Mouse (Mus musculus) kidney, adult 9 months (tissue): ENCODE measurements around the gene Lct.
"Not testable (repeated sequence)": the region's sequence is repeated elsewhere in the genome, so short reads cannot be mapped to it uniquely, and the experiment has no call there.

Source experiments
- DNase-seq: peaks from one replicate; pipeline ENCODE4 v3.0.0; 2022

The Lct gene

DNA sequence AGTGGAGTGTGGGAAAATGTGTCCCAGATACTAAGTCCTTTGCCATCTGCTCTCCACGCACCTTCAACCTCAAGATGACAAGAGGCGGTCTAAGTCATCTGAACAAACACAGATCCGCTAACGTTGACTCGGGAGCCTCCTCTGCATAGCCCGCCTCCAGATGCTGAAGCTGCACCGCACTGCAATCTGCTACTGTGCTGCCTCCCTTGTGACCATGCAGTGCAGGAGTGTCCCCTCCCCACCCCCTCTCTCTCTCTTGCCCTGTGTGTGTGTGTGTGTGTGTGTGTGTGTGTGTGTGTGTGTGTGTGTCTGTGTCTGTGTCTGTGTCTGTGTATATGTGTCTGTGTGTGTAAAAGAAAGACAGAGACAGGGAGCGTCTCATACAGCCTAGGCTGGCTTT is 32.8 kb downstream of the Lct start:
- DNase-seq = no peak

DNA sequence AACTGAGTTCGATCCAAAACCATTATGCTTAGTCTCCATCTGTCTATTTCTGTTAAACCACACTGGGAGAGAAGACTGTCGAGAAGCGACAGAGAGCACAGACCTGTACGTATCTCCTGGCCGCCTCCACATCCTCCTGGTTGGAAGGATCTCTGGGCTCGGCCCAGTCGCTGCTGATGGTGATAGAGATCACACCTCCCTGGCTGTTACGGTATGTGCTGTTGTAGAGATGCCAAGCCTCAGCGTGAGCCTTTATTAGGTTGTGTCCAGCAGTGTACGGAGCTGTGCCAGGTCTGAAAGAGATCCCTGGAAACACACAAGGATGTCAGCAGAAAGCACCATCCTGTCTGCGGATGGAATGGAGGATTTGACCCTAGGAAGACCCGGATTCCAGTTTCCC is 34.6 kb downstream of the Lct start:
- DNase-seq = no peak

DNA sequence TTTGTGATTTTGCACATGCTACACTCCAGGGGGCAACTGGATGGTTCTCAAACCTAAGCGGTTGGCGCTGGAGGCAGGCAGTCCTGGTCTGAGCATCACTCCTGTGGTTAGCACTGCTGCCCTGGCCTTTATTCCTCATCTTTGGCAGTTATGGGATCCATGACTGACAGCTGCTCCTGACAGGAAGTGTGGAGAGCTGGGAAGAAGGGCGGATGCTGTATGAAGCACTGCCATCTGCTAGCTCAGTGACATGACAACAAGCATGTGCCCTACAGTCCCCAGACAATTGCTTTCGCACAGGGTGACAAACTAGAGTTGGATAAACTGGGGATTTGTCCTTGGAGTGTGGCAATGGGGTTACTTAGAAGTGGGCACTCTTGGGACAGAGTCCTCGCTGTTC is 37.8 kb downstream of the Lct start:
- no peak for DNase-seq

DNA sequence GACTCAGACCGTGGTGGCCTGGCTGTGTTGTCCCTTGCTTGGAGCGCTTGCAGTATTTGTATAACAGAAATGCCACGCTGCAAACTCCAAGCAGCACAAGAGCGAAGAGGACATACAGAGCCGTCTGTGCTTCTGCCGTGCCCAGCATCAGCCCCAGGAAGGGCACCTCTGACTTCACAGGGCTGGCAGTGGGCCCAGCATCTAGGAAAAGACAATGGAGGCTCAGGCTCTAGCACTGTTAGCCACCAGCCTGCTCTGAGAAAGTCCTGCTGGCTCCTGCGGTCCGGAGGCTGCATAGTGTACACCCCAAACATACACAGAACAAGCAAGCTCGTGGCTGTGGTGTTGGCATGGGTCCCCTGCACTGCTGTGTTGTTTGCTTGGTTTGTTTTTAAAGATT is 43.0 kb downstream of the Lct start:
- DNase-seq = no peak

DNA sequence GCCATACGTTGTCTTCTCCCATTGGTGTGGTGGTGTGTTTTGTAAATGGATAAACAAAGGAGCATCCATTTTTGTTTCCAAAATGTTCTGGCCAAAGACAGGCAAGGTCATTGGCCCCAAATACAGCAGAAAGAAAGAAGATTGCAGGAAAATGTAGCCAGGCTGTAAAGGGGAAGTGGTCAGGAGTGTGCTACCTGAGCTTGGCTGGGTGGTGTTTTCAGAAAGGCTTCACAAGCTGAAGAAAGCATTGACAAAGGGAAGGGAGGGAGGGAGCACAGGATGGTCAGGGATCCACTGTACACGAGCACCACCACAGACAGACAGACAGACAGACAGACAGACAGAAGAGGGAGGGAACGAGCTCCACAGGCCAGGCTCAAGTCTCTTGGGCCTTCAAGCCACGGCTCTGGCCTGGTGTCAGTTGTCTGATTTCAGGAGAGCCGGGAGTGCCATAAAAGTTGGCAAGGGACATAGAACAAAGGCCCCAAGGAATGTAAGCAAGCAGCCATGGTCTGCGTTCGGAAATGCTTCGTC is 43.9 kb downstream of the Lct start:
- no peak for DNase-seq

- no peak for DNase-seq
Observed at GRCm38 (mm10) chr1:128282924-128283323, 45.2 kb downstream of the Lct start.

DNA sequence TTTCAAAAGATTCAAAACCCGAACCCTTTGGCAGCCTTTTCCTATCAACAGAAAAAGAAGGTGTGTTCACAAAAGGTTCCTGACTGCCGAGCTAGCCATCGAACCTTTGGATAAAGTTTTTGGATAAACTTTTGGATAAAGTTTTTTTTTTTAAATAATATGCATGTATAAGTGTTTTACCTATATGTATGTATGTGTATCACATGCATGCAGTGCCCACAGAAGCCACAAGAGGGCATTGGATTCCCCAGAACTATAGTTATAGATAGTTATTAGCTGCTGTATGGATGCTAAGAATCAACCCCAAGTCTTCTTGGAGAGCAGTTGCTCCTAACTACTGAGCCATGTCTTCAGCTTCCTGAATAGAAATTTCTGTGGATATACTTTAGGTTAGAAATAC is 46.4 kb downstream of the Lct start:
- DNase-seq = no peak

GRCm38 (mm10) chr1:128278563-128278962 is 49.6 kb downstream of the Lct start:
- DNase-seq = no peak

DNA sequence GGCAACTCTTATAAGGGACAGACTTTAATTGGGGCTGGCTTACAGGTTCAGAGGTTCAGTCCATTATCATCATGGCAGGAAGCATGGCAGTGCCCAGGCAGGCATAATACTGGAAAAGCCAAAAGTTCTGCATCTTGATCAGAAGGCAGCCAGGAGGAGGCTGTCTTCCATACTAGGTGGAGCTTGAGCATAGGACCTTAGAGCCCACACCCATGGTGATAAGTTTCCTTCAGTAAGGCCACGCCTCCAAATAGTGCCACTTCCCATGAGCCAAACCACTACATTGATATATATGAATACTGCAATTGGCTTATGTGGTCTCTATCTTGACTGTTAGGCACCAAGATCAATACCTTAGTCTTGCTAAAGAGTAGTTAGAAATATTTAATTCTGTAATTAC is 52.2 kb downstream of the Lct start:
- no peak for DNase-seq

DNA sequence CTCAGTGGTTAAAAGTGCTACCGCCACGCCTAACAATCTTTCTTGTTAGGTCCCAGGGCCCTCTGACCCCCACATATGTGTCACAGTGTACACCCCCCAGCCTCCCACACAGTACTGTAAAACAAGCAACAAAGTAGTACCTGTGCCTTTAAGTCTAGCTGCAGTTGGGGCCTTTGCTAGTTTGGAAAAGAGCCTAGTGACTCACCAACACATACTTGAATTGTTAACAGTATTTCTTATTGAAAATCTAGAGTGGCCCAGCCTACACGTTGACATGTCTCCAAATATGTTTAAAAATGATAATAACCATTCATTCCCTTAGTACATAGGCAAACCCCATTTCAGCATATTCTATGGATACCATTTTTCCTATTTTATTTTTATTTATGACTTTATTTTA is 57.4 kb downstream of the Lct start:
- no peak for DNase-seq

DNA sequence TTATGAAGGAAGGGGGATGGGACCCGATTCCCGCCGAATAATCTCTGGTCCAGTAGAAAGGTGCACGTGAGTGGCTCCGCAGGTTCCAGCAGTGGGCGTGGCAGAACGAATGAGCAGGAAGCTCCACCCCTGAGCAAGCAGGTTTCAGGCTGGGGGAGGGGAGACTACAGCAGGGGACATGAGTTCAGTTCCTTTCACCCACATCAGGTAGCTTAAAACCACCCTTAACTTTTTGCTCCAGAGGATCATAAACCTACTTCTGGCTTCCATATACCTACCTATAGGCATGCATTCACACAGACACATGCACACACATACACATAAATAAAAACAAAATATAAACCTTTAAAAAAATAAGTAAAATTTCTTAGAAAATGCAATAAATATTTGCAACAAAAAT is 61.1 kb downstream of the Lct start:
- not testable (repeated sequence) for DNase-seq

DNA sequence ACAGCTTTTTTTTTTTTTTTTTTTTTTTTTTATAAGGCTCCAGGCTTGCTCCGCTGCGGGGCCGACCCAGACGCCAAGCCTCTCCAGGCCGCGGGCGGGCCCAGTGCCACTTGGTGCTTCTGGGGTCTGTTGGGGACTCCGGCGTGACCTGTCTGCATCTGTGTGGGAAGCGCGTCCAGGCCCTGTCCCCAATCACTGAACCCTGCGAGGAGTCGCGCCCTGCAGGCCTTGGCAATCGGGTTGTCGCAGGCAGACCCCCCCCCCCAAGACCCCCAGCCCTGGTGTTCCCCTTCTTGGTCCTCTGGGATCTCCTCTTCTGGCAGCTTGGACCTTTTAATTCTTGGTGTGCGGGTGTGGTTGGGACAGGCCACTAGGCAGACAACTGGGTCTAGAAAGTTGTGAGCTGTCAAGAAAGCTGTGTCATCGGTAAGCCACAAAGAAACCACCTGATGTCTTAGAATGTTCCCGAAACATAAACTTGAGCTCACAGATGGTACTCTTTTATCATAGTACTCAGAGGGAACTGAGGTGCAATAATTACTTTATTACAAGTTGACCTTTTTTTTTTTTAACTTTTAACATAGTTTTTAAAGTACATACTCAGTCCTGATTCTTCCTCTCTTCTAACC is 83.3 kb downstream of the Lct start:
- DNase-seq = no peak

DNA sequence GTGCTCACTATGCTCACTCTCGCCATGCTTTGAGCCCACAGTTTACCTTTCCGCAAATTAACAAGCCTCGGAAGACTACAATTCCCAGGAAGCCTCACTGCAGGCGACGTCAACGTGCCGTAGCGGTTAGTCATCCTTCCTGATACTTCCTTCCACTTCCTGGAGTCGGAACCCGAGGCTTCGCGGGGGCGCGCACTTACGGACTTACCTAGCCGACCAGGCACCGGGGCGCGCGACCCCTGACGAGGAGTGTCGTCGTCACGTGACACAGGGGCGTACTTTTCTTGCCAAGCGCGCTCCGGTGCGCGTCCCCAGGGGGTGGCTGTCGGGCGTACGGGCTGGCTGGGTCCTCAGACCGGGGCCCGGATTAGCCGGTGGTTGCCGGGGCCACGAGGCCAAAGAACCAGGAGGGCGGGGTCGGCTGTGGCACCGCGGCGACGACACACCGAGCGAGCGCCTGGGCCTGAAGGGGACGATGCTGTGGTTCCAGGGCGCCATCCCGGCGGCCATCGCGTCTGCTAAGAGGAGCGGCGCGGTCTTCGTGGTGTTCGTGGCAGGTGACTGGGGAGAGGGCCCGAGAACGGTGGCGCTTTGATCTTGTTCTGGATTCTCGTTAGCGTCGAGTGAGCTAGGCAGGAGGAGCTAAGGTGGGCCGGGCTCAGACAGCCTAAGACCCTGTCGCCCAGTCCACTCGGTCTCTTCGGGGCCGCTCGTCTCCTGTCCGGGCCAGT is 84.0 kb downstream of the Lct start:
- DNase-seq = peak; percentile 98

- no peak for DNase-seq
Observed at GRCm38 (mm10) chr1:128243627-128243995, 84.5 kb downstream of the Lct start, which contains the start of gene Ubxn4. Gene Ubxn4 (plus strand): TSS chr1:128243964.

DNA sequence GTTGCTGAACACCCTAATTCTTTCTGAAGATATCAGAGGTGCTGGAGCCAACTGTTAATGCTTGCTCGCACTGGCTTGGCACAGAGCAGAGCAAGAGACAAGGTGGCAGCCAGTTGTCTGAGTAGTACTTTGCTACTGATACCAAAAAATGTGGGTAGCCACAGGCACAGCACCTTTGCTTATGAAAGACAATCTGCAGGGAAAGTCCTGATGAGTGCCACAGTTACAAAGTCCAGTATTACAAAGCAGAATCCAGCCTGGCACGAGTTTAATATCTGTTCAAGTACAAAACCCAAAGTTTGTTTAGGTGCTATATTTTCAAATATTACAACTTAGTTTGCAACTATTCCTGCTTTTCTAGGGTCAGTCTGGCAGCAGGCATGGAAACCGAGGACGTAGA is 92.9 kb downstream of the Lct start:
- DNase-seq = peak; percentile 54
